Mouse (Mus musculus) brain, embryonic 14.5 days (tissue): ENCODE results near the gene Fcgrt. TPM values are rescaled to one million over a fixed set of nuclear protein-coding genes. Genes with fewer than 3 reads are reported as not detected.
"Not testable (repeated sequence)": the region's sequence is repeated elsewhere in the genome, so short reads cannot be mapped to it uniquely, and the experiment has no call there.

Experiments used
- DNase-seq: peaks from one replicate; pipeline ENCODE4 v3.0.0-alpha.2; 2011; ENCODE audit warnings: low read depth
- CTCF ChIP-seq: fragments of 200-500 bp; IDR thresholded peaks from 2 replicates; pipeline ENCODE4 v1.5.1; 2012; ENCODE audit warnings: inconsistent platforms, mild to moderate bottlenecking, moderate library complexity, borderline replicate concordance; ENCODE audit not compliant: insufficient read depth, insufficient read length; ENCODE audit errors: extremely low read depth
- POLR2A ChIP-seq: fragments of 200-500 bp; IDR thresholded peaks from 2 replicates; pipeline ENCODE4 v1.6.1; 2012; ENCODE audit warnings: mild to moderate bottlenecking, inconsistent platforms, borderline replicate concordance; ENCODE audit not compliant: poor library complexity, insufficient read depth, insufficient read length, severe bottlenecking; ENCODE audit errors: extremely low read depth
- polyA plus RNA-seq: library from polyadenylated mRNA; depleted of rRNA; stranded (reverse); fragments of >200 nt; gene quantifications from 2 replicates; pipeline ENCODE4 v1.2.3, GENCODE M21; 2012; rRNA removed

Fcgrt gene
- 11.7 and 17.3 TPM in 2 replicates for polyA plus RNA-seq

DNA sequence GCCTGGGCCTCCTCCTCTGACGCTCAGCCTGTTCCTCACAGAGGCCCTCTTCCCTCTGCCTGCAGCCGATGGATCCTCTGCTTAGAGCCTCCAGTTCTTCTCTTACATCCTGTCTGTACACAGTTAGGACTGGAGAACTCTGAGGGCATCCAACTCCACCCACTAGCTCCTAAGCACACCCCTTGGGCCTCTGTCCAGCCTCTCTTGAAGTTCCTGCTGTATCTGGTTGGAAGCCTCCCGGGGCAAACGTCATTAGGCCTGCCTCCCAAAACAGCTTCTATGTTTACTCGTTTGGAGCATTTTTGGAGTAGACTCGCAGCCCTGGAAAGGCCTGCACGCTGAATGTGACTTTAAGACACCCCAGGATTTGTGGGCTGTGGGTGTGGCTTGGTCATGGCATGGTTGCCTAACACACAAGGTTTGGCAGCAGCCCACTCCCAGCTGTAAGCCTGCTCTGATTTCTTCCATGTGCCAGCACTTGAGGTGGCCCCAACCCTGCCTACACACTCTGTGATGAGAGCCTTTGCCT lies at the start of gene Fcgrt:
TSS of gene Fcgrt (minus strand) at position 200 of the 529 bp plus-strand sequence.
- peak; percentile 67 for DNase-seq
- no peak for TF ChIP-seq POLR2A
- no peak for TF ChIP-seq CTCF

DNA sequence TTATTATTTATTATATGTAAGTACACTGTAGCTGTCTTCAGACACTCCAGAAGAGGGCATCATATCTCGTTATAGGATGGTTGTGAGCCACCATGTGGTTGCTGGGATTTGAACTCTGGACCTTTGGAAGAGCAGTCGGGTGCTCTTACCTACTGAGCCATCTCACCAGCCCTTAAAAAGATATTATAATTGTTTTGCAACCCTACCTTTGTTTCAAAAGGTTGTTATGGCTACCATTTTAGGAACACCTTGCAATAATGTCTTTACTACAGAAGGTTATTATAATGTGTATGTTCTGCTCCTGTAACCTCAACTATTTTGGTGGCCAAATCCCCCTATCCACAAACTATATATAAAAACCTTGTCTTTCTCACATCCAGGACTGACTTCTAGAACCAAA lies 49.4 kb upstream of the Fcgrt start:
- DNase-seq = not testable (repeated sequence)

DNA sequence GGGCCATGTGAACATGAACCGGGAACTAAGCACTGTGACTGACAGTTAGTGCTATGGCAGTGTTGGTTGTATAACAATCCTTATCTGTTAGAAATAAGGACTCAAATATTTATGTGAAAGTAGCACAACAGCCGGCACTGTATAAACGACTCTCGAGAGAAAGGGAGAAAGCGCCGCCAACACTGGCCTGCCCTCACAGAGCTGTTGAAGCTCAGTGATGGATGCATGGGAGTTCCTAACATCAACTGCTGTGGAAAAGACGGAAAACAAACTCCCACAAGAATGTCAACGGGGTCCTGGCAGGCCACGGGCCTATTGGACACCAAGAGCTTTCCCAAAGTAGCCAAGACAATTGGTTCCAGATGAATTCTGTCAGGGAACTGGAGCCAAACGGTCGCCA lies 47.7 kb upstream of the Fcgrt start:
- TF ChIP-seq CTCF = no peak
- DNase-seq = peak; percentile 57

DNA sequence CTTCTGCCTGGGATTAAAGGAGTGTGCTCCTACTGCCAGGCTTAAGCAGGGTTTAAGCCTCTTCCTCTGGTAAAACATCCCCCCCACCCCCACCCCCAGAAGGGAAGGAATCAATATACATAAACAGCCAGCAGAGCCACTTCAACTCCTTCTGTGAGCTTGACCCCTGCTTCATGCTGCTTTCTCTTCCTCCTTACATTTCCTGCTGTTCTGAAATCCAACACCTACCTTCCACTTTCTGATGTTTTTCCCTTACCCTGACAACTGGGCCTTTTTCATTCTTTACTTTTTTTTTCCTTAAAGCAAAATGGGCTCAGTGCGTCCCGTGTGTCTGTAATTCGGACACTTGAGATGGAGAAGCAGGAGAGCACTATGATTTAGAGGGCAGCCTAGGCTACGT lies 46.7 kb upstream of the Fcgrt start:
- TF ChIP-seq POLR2A (no peak), CTCF (no peak)

DNA sequence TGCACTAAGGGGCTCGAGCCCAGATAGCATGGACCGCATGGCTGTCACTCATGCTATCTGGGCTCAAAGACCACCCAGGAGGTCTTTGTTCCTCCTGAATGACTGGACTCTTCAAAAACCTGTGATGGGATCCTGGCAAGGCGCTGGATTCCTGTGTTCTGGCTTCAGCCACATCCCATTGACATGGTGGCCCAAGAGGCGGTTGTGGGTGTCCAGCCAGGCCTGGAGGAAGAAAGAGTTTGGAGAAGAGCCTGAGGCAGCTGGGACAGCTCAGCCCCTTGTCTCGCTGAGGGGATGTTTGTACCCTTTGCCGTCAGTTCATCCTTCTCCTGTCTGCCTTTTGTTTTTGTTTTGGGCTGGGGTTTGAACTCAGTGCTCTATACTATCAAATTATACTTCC lies 45.9 kb upstream of the Fcgrt start:
- no peak for TF ChIP-seq CTCF
- TF ChIP-seq POLR2A = no peak
- DNase-seq = no peak

More for the DNA sequence above, 46.7 kb upstream of the Fcgrt start:
- DNase-seq = no peak

DNA sequence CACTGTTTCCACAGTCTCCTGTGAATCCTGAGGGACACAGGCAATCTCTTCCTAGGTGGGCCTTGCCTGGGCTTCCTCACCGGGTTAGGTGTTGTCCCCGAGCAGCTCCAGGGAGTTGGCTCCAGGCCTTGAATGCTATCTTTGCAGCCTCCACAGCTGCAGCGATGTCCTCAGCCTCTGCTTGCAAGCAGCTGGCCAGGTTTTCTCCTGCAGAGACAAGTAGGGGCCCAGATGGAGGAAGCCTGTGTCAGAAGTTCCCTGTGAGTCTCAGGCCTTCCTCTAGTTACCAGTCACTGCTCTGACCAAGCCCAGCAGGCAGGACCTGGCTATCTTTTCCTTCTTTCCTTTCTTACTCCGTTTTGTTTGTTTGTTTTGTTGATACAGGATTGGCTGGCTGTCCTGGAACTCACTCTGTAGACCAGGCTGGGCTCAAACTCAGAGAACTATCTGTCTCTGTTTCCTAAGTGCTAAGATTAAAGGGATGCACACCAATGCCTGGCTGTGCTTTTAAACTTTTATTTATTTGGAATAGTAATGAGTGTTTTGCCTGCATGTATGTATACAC lies 45.0 kb upstream of the Fcgrt start:
- TF ChIP-seq CTCF (no peak), POLR2A (no peak)
- no peak for DNase-seq

DNA sequence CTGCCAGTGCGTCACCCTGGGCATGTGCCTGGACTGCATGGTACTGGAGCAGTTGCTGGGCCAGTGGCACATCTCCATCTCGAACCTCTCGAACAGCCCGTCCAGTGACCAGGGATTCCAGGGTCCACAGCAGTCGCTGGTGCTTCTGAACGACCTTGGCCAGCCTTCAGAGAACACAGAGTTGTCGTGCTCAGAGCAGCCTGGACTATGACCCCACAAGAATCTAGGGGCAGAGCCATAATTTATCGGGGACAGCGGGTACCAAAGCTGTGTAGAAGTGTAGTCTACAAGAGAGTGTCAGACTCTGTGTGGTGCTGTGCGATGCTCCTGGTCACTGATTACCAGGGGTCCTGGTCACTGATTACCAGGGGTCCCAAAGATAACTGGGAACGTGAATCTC lies 44.2 kb upstream of the Fcgrt start:
- TF ChIP-seq CTCF (no peak), POLR2A (no peak)
- DNase-seq = no peak

DNA sequence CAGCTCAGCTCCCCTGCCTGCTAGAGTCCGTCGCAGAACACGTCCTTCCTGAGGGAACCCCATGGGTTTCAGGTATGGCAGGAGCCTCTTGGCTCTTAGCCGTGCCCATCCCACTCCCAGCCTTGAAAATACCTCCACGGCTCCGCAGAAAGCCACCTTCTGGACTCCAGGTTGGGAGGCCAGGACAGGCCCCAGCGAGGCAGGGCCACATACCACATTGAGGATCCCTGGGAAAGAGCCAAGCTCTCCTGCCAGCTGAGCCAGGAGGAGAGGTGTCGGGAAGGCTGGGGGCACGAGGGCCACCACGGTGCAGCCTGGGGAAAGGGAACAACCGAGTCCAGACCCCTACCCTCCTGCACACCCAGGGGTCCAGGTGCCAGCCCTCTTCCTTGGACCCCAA lies 43.6 kb upstream of the Fcgrt start:
- DNase-seq = no peak
- no peak for TF ChIP-seq POLR2A
- no peak for TF ChIP-seq CTCF

DNA sequence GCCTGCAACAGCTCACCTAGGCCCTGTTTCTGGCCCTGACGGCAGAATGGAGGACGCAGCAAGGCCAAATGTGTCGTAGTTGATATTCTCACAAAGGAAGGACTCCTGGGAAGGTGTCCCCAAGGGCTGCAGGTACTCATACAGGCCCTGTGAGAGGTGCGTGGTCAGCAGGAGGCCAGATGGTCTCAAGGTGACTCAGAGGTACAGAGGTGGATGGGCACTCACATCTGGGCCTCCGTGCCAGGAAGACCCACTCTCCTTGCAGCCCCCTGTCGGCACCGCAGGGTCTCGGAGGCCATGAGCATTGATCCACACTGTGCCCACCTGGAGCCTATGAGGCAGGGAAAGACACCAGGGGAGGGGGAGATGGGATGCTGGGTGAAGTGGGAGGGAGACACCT lies 41.8 kb upstream of the Fcgrt start:
- TF ChIP-seq POLR2A (no peak), CTCF (no peak)
- DNase-seq = no peak

DNA sequence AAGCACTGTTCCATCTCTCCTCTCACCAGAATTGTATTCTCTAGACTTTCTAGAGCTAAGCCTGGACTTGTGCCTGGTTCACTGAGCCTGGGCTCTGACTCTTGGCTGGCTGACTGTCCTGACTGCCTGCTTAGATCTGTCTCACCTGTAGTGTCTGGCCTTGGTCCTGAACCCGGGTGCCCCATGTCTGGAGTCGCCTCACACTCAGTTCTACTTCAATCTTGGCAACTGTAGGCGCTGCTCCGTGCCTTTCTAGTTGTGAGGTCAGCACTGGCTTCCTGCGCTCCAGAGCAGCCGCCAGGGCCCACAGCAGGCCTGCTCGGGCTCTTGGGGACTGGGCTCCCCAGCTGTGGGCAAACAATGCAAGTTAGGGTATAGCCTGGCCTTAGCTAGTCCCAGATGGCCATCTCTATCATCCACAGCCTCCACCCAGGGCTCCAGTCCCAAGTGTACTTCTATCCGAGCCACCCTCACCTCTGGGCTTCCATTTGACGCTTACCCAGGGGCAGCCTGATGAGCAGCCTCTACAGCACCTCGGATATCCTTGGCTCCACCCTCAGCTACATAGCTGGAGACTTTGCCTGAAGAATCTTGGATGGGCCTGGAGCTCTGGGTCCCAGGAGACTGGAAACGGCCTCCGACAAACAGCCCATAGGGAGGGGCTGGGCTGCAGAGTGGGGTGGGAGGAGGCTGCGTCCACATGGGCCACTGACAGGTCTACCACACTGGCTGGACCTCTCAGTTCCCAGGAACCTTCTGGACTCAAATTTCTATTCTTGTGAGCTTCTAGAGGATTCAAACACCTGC lies 40.9 kb upstream of the Fcgrt start:
- TF ChIP-seq POLR2A = no peak
- TF ChIP-seq CTCF = no peak
- no peak for DNase-seq

DNA sequence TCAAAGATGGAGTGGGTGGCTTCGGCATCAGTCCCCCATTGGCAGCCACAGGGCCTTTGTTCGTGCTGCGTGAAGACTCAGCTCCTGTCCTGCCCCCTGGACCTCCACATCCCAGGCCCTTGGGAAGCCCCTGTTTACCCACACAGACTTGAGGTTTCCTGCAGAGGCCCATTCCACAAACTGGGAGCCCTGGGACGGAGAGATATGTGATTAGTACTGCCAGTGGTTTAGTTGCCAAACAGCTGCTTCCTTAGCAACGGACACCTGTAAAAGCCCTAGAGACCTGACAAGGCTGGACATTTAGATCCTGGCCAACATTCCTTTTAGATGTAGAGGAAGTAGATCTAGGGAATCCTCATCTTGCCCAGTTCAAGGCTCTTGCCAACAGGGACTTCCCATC lies 38.3 kb upstream of the Fcgrt start:
- no peak for DNase-seq
- no peak for TF ChIP-seq POLR2A
- TF ChIP-seq CTCF = no peak

DNA sequence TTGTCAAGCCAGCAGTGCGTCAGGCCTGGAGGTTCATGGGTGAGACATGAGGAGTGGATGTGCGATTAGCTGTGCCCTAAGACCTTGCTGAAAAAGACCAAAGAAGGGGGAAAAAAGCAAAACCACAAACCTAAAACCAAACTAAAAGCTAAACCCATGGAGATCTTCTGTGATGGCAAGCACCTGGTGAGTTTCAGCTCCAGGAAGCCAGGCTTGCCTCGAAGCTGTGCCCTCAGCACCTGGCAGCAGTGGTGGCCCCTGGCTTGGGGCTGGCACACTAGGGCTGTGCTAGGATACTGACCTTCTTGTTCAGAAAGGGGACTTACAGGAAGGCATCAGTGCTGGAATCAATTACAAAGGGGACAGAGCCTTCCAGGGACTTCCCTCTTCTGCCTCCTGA lies 37.7 kb upstream of the Fcgrt start:
- TF ChIP-seq CTCF = no peak
- TF ChIP-seq POLR2A = no peak
- no peak for DNase-seq

DNA sequence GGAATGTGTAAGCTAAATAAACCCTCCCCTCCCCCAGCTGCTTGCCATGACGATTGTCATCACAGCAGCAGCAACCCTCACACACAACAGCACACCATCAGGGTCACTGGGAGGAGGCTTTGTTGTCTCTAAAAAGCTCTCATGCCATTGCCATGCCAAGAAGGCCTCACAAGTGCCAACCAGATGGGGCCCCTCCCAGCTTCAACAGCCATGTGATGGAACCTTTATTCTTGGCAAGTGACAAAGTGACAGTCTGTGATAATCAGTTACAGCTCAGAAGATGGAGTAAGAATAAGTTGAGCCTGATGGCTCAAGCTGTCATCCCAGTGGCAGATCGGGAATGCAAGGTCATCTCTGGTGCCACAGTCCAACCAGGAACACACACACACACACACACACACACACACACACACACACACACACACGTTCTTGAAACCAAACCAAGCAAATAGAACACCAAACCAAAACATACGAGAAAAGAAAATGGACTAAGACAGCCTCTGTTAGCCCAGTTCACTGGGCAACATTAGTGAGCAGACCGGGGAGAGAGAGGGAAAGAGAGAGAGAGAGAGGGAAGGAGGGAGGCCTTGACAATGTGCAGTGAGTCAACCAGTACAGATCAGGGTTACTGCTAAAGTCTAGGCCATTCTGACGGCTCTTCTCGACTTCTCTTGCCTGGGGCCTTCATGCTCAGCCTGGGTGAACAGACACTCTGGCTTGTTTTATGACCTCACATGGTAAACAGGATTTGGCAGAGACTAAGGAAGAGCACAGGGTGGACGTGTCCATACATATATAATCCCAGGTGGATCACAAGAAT lies 36.5 kb upstream of the Fcgrt start:
- DNase-seq = peak; percentile 60
- TF ChIP-seq POLR2A = no peak
- TF ChIP-seq CTCF = no peak
